Mouse (Mus musculus): ENCODE data around the gene Yeats4.

DNA sequence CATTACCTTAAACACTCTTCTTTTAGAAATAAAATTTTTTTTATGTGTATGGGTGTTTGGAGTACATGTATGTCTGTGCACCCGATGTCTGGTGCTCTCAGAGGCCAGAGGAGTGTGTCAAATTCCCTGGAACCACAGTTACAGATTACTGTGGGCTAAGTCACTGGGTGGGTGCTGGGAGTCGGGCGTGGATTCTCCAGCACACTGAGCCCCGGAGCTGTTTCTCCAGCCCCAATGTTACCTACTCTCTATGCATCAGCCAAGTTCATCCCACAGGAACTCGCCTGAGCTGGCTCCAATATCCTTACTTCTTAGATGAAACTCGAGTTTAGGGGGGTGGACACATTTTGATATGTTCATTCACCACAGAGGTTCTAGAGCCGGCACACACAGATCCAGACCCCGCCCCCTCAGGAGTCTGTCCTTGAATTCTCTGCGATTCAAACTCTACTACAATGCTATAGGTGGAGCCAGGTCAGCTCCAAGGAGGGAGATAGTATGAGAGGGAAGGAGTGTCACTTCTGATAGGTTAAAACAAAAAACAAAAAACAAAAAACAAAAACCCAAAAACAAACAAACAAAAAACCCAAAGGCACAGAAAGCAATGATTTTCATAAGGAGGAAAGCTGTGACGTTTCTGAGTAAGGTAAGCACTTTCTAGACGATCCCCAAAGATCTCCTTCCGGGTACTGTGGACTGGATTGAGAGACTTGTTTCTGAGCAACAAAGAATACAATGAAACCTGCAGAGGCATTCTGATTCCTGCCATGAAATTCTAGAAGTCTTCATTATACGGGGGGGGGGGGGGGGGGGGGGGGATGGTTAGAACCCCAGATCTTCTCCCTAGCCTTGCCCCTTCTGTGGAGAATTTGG, 50.5 kb downstream of the Yeats4 start:
- TF ChIP-seq POLR2A (IDR thresholded peaks at IDR 0.05; ENCODE audit: borderline replicate concordance, extremely low read depth, insufficient read depth, insufficient read length, poor library complexity, severe bottlenecking) (no peak), CTCF (IDR thresholded peaks at IDR 0.05; ENCODE audit: borderline replicate concordance, extremely low read depth, insufficient read depth, insufficient read length) (no peak)
